Mouse (Mus musculus): ENCODE results near the gene Pkn3. TPM values are rescaled to one million over a fixed set of nuclear protein-coding genes. Genes with fewer than 3 reads are reported as not detected.
"Not testable (repeated sequence)": the region's sequence is repeated elsewhere in the genome, so short reads cannot be mapped to it uniquely, and the experiment has no call there.

Pkn3 gene
- polyA plus RNA-seq, 1 experiment = 2.0 TPM

DNA sequence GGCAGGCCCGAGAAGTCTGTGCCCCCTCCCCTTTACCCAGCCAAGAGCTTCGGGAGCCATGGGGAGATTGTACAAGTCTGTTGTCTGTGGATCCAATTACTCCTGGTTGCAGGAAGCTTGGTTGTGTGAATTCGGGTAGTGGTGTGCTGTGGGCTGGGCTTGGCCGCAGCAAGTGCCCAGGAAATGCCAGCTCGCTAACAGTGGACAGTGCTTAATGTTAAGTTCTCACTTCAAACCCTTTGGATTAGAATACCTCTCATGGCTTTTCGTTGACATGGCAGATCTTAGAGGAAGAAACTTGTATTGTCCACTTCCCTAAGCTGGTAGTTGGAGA lies 56.9 kb downstream of the Pkn3 start:
- DNase-seq (ENCODE audit: extremely low spot score in 1 of 2, low spot score in 1 of 2) = no peak

DNA sequence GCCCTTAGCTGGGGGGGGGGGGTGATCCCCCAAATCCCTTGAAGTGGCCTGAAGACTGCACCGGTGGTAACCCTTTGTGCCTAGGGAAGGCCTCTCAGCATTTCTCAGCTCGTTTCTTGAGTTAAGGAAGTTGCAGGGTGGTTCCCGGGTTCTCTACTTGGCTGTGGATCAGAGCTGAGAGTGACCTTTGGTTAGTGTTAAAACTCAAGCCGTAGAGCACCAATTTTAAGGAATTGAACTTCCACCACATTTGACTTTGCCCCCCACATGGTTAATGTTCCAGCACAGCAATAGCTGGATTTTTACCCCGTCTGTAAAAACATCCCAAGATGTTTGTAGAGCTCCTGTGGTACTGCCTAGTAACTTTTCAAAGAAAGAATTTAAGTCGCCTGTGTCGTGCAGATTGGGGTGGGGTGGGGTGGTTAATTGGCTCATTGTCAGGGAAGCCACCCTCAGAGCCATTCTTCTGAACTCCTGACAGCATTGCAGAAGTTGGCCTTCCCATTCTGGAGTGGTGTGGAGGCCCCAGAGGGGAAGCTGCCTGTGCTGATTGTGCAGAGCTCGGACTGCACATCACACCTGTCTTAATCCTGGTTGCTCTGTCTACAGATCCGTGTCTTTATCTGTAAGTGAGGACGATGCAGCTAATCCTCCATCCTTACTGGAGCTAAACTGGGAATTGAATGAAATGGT lies 57.6 kb downstream of the Pkn3 start:
- no peak for DNase-seq (ENCODE audit: extremely low spot score in 1 of 2, low spot score in 1 of 2)

DNA sequence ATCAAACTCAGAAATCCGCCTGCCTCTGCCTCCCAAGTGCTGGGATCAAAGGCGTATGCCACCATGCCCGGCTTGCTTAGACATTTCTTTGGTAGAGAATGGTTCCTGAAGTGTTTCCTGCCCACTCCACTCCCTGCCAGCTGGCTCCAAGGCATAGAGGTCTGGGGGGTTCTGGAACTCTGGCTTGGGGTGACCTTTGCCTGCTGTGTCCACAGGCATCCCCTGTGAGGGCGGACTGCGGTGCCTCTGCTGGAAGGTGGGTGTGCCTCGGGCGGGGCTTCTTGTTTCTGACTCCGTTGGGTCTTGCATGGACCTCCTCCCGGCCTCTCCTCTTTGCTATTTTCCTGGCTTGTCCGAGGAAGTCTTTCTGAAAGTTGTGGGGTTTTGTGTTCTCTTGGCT lies 59.0 kb downstream of the Pkn3 start:
- DNase-seq (ENCODE audit: extremely low spot score in 1 of 2, low spot score in 1 of 2) = no peak

DNA sequence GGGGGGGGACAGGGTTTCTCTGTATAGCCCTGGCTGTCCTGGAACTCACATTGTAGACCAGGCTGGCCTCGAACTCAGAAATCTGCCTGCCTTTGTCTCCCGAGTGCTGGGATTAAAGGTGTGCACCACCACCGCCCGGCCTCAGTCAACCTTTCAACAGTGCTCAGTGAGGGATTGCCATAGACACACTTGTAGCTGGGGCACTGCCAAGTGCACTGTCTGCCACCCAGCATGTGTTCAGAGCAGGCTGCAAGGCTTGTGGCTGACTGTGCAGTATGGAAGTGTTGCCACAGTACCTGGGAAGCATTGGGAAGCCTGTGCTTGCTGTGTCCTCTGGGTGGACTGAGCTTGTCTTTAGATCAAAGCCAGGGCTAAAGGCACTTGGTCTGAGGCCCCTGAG lies 62.5 kb downstream of the Pkn3 start:
- not testable (repeated sequence) for DNase-seq (ENCODE audit: extremely low spot score in 1 of 2, low spot score in 1 of 2)

Other genes with a start within 250 kb of the Pkn3 start
- 15.9 and 16.2 TPM in 2 replicates for gene Cercam, start 208.5 kb upstream of the Pkn3 start, polyA plus RNA-seq (2012; rRNA removed)
- 177 and 198 TPM in 2 replicates for gene Odf2, start 188.5 kb upstream of the Pkn3 start, polyA plus RNA-seq (2012; rRNA removed)
- 50.4 and 60.2 TPM in 2 replicates for gene Gle1, start 142.3 kb upstream of the Pkn3 start, polyA plus RNA-seq (2012; rRNA removed)
- 610 and 785 TPM in 2 replicates for gene Sptan1, start 112.1 kb upstream of the Pkn3 start, polyA plus RNA-seq (2012; rRNA removed)
- gene Wdr34, start 28.8 kb upstream of the Pkn3 start, polyA plus RNA-seq (2012; rRNA removed) = 52.7 and 54.8 TPM in 2 replicates
- 226 and 229 TPM in 2 replicates for gene Set, start 20.3 kb upstream of the Pkn3 start, polyA plus RNA-seq (2012; rRNA removed)
- gene Zdhhc12, start 16.0 kb downstream of the Pkn3 start, polyA plus RNA-seq (2012; rRNA removed) = 20.8 and 21.4 TPM in 2 replicates
- 146 and 169 TPM in 2 replicates for gene Zer1, start 46.9 kb downstream of the Pkn3 start, polyA plus RNA-seq (2012; rRNA removed)
- 44.3 and 45.3 TPM in 2 replicates for gene Tbc1d13, start 56.1 kb downstream of the Pkn3 start, polyA plus RNA-seq (2012; rRNA removed)
- gene Endog, start 93.8 kb downstream of the Pkn3 start, polyA plus RNA-seq (2012; rRNA removed) = 31.9 and 34.3 TPM in 2 replicates
- 55.7 and 56.5 TPM in 2 replicates for gene Spout1, start 100.8 kb downstream of the Pkn3 start, polyA plus RNA-seq (2012; rRNA removed)
- gene Kyat1, start 128.2 kb downstream of the Pkn3 start, polyA plus RNA-seq (2012; rRNA removed) = 26.8 and 29.8 TPM in 2 replicates
- gene Lrrc8a, start 160.0 kb downstream of the Pkn3 start, polyA plus RNA-seq (2012; rRNA removed) = 35.1 and 35.7 TPM in 2 replicates
- 22.6 and 24.8 TPM in 2 replicates for gene Gm28035, start 162.9 kb downstream of the Pkn3 start, polyA plus RNA-seq (2012; rRNA removed)
- 33.8 and 34.0 TPM in 2 replicates for gene Phyhd1, start 188.5 kb downstream of the Pkn3 start, polyA plus RNA-seq (2012; rRNA removed)
- gene Gm28038, start 203.4 kb downstream of the Pkn3 start, polyA plus RNA-seq (2012; rRNA removed) = not detected in 2 replicates
- gene Dolk, start 208.7 kb downstream of the Pkn3 start, polyA plus RNA-seq (2012; rRNA removed) = 14.3 and 16.3 TPM in 2 replicates
- 18.3 and 19.4 TPM in 2 replicates for gene Nup188, start 208.7 kb downstream of the Pkn3 start, polyA plus RNA-seq (2012; rRNA removed)